Mouse (Mus musculus): Measurements from ENCODE around the gene Slc6a3.

DNA sequence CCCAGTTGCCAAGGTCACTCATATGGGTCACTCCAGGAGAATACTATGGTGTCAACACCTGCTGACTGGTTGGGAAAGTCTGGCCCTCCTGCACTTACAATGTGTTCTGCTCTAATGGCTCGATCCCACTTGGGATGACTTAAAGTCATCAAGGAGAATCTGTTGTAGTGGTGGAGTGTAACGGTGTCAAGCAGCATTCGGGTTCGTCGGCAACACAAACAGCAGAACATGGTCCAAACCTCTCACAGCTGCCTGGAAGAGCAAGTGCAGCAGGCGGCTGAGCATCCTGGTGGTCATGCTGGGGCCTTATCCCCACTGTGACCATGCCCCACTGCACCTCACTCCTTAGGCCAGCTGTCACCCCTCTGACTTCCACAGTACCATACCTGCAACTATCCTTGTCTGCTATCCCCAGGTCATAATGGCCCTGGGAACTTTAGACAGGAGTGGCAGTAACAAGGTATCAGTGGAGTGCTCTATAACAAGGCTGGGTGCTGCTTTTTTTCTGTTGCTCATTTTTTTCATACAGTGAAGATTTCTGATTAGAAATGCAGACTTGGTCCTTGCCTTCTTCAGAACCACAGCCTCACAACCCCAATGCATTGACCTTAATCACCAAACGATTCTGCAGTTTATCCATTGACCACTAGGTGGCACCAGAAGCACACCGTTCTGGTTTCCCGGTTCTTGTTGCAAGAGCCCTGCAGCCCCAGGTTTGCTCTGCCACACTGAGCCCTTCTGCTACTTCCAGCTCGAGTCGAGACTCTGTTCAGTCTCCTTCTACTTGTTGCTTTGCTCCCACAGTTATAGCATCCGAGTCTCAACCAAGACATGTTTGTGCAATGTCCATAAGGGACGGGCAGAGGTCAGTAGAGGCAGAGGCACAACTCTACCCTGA lies 23.5 kb upstream of the Slc6a3 start:
- TF ChIP-seq CTCF (IDR thresholded peaks at IDR 0.05; ENCODE audit: low read depth) (peak; percentile 96), EP300 (IDR thresholded peaks at IDR 0.05; ENCODE audit: low read depth) (no peak)
